Mouse (Mus musculus): Measurements from ENCODE around the gene Olfr1475.
"Not testable (repeated sequence)": the region's sequence is repeated elsewhere in the genome, so short reads cannot be mapped to it uniquely, and the experiment has no call there.

Gene Olfr1475

DNA sequence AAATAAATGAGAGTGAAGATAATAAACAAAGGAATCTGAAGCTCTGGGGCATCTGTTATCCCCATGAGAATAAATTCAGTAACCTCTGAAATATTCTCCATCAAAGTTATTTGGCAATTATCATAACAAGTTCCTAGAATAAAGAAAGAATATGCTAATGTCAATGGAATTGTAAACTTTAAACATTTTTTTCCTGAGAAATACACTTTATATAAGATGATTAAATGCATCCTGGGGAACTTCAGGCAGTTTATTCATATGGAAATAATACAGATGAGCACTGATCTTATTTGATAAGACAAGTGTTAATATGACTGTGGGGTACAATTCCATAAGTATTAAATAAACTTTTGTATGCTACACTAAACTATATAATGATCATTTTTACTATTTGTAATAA, at the start of gene Olfr1475:
Olfr1475 (minus strand) TSS at position 101 of the 400 bp plus-strand sequence.
- no peak for DNase-seq (ENCODE audit: low spot score)

DNA sequence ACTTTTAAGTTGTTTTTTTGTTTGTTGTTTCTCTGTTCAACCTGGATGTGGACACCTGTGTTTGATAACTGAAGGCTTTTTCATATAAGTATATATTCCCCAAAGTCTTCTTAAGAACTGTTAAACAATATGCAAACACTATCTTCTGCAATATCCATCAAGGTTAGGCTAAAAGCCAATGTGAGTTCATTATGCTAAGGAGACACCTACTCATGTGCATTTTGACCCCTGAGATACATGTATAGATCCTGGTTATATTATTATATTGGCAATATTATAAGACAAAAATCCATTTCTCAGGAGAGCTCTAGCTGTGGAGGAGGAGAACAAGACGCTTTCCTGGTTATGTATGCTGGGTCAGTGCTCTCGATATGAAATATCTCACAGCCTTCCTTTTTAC, 47.6 kb upstream of the Olfr1475 start, which contains the start of gene Olfr1480:
Olfr1480 (plus strand) TSS at position 301 of the 400 bp plus-strand sequence.
- DNase-seq (ENCODE audit: low spot score), result no peak

DNA sequence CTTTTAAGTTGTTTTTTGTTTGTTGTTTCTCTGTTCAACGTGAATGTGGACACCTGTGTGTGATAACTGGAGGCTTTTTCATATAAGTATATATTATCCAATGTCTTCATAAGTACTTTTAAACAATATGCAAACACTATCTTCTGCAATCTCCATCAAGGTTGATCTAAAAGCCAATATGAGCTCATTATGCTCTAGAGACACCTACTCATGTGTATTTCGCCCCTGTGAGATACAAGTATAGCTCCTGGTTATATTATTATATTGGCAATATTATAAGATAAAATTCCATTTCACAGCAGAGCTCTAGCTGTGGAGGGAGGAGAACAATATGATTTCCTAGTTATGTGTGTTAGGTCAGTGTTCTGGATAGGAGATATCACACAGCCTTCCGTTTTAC, 20.2 kb upstream of the Olfr1475 start, which contains the start of gene Olfr1477:
Olfr1477 (plus strand) TSS at position 301 of the 400 bp plus-strand sequence.
- DNase-seq (ENCODE audit: low spot score), result no peak

DNA sequence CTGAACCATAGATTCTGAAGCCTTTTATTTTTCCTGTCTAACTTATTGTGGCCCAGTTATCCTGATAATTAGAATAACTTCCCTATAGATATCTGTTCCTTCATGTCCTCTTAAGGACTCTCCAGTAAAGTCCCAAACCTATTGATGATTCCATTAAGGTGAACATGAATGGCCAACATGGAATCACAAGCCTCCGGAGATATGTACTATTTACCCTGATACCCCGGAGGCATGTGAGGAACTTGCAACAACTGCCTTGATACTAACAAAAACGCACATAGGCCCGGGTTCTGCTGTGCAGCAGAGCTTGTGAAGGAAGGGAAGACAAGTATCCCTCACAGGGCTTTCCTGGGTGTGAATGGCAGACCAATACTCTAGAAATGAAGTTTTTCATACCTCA, 10.7 kb downstream of the Olfr1475 start, which contains the start of gene Olfr1474:
Olfr1474 (plus strand) TSS at position 301 of the 400 bp plus-strand sequence.
- DNase-seq (ENCODE audit: low spot score), result not testable (repeated sequence)

DNA sequence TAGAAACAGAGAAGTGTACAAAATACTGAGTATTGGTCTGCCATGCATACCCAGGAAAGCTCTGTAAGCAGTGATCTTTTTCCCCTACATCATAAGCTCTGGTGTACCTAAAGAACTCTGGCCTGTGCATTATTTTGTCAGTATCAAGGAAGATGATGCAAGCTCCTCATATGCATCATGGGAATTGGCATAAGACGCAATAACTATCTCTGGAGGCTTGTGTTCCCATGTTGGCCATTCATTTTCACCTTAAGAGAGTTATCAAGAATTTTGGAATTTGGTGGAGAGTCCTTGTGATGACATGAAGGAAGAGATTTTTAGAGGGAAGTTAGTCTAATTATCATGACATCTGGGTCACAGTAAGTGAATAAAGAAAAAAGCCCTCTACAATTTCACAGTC, 24.0 kb downstream of the Olfr1475 start, which contains the start of gene Olfr1472:
Olfr1472 (minus strand) TSS at position 101 of the 400 bp plus-strand sequence.
- no peak for DNase-seq (ENCODE audit: low spot score)

DNA sequence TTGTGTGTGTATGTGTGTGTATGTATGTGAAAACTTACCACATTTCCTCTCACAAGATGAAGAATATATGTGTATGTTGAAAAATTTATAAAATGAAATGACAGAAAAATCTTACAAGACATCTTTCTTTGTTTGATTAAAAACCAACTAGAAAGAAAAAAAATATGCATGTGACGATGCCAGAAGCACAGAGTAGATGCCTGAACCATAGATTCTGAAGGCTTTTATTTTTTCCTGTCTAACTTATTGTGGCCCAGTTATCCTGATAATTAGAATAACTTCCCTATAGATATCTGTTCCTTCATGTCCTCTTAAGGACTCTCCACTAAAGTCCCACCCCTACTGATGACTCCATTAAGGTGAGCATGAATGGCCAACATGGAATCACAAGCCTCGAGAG, 36.9 kb downstream of the Olfr1475 start, which contains the start of gene Olfr1471:
Olfr1471 (plus strand) TSS at position 301 of the 400 bp plus-strand sequence.
- not testable (repeated sequence) for DNase-seq (ENCODE audit: low spot score)
